Mouse (Mus musculus) heart, embryonic 13.5 days (tissue): Measurements from ENCODE around the gene Myo1d. TPM values are rescaled to one million over a fixed set of nuclear protein-coding genes. Genes with fewer than 3 reads are reported as not detected.

Experiments used
- ATAC-seq: fragments of 200-750 bp; cut with Nextera tagmentation; 2 replicates; pipeline ENCODE4 v1.8.0; 2017; ENCODE audit warnings: moderate TSS enrichment; ENCODE audit not compliant: insufficient number of reproducible peaks, low FRiP score, low TSS enrichment; ENCODE audit errors: extremely low read depth
- H3K27ac ChIP-seq: fragments of 300-500 bp; sonication (generic); replicated peaks from 2 replicates; pipeline ENCODE4 v1.5.1; 2015; ENCODE audit warnings: moderate library complexity, mild to moderate bottlenecking, inconsistent platforms
- H3K27me3 ChIP-seq: fragments of 300-500 bp; sonication (generic); replicated peaks from 2 replicates; pipeline ENCODE4 v1.6.1; 2015; ENCODE audit warnings: mild to moderate bottlenecking, inconsistent platforms
- H3K36me3 ChIP-seq: fragments of 300-500 bp; sonication (generic); 2 replicates; pipeline ENCODE4 v1.6.1; 2015; ENCODE audit warnings: mild to moderate bottlenecking, inconsistent platforms
- H3K4me1 ChIP-seq: fragments of 300-500 bp; sonication (generic); 2 replicates; pipeline ENCODE4 v1.6.1; 2015; ENCODE audit warnings: inconsistent platforms
- H3K4me2 ChIP-seq: fragments of 300-500 bp; sonication (generic); 2 replicates; pipeline ENCODE4 v1.6.1; 2015; ENCODE audit warnings: inconsistent platforms, mild to moderate bottlenecking, moderate library complexity
- H3K4me3 ChIP-seq: fragments of 300-500 bp; sonication (generic); 2 replicates; pipeline ENCODE4 v1.5.1; 2015; ENCODE audit warnings: moderate library complexity, mild to moderate bottlenecking, inconsistent platforms
- H3K9ac ChIP-seq: fragments of 300-500 bp; sonication (generic); 2 replicates; pipeline ENCODE4 v1.6.1; 2015; ENCODE audit warnings: inconsistent platforms, mild to moderate bottlenecking, moderate library complexity
- H3K9me3 ChIP-seq: fragments of 300-500 bp; sonication (generic); 2 replicates; pipeline ENCODE4 v1.6.1; 2016; ENCODE audit warnings: inconsistent platforms
- WGBS: fragments of 180-500 bp; shearing (Covaris S2); methylation state at CpG from one replicate; pipeline ENCODE4 v1.1.7; 2015; ENCODE audit warnings: mixed read lengths; 5-methylcytosine and 5-hydroxymethylcytosine counted together
- polyA plus RNA-seq: library from polyadenylated mRNA; unstranded; fragments of >200 nt; fragmentation: Nextera tagmentation; extraction: Ambion mirVana; gene quantifications from 2 replicates; pipeline ENCODE4 v1.2.1, GENCODE M21; 2015

Gene Myo1d
- polyA plus RNA-seq, 1 experiment from 2014 or later, result 9.1 TPM

DNA sequence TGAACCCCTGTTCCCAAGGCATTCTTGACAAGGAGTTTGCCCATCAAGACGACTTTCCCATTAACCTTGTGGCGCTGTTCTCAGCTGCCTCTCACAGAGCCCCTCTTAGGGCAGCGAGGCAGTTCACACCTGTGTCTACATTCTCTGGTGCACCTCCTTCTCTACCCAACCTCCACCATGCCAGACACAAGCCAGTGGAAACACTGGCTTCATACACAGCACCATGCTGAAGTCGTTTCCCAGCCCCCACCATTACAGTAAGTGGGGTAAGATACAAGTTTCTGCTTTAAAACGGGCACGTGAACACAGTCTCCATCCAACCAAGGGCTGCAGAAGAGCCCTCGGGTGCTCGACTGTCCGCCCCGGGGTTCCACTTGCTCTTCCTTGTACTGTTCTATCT is 269.7 kb downstream of the Myo1d start:
- no peak overlapping the region for H3K4me3 ChIP-seq
- H3K27me3 ChIP-seq, result no peaks in the 10 kb centered on the region
- H3K9ac ChIP-seq, result no peak overlapping the region
- H3K9me3 ChIP-seq, result no peaks in the 10 kb centered on the region
- no peak overlapping the region for H3K4me2 ChIP-seq
- no peak for ATAC-seq
- no peaks in the 10 kb centered on the region for H3K36me3 ChIP-seq
- H3K27ac ChIP-seq, result no peak overlapping the region
- H3K4me1 ChIP-seq, result peaks cover 17% of the 10 kb centered on the region
- 79% methylated on average over 10 of the region's 10 CpGs for WGBS

DNA sequence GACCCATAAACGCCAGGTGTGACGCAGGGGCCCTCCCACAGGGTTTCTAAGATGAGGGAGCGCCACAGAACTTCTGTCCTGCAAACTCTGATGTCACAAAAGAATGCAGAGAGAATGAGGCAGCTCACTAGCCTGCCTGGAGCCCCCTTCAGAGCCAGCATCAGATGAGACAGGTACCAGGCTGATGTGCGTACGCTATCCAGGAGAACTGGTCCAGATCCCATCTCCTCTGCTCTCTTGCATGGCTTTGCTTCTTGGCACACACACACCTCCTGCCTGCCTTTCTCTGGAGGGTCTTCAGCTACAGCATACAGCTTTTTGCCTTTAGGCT is 270.7 kb downstream of the Myo1d start:
- H3K4me3 ChIP-seq, result peak overlapping the region; percentile 25; the same call in 1 of the 2 replicates
- WGBS, result 46% methylated on average over 5 of the region's 5 CpGs
- peak overlapping the region; percentile 60 for H3K9ac ChIP-seq

DNA sequence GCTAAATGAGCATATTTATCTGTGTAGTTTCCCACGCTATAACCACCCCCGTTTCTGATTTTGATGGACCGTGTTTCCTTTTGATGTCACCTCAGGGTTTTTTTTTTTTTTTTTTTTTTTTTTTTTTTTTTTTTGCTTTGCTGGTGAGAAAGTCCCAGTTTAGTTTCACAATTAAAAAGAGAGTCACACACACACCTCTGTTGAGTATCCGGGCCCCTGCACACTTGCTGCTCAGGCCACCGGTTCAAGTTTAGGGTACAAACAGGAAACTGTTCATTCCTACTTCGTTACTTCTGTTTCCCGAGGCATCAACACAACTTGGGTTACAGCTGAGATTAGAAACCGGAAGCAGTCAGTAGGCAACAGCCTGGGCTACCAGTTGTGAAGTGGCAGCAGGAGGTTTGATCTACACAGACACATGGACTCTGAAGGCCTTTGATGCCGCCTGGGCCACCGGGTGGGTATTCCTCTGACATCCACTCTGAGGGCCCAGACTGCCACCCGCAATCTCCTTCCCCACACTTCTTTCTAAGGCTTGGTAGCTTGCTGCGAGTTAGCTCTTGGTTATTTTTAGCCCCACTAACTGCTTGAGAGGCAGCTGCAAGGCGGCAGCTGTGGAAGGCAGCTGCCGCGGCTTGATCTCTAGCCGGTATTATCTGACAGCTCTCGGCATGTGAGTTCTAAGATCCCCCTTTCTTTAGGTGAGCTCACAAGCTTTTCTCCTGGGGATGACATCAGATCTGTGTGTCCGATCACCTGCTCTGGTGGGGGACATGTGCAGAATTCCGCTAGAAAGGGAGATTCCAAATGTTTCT is 271.3 kb downstream of the Myo1d start:
- Histone ChIP-seq H3K36me3 (no peaks in the 10 kb centered on the region), H3K27me3 (no peaks in the 10 kb centered on the region), H3K9me3 (no peaks in the 10 kb centered on the region), H3K4me3 (peak overlapping the region; percentile 25), H3K9ac (peak overlapping the region; percentile 60), H3K4me2 (peak overlapping the region; percentile 59), H3K4me1 (peaks cover 32% of the 10 kb centered on the region), H3K27ac (peak overlapping the region; percentile 71)
- ATAC-seq, result no peak
- WGBS, result 19% methylated on average over 19 of the region's 19 CpGs

More for the DNA sequence above, 270.7 kb downstream of the Myo1d start:
- ATAC-seq, result no peak
- H3K4me1 ChIP-seq, result peaks cover 27% of the 10 kb centered on the region
- no peaks in the 10 kb centered on the region for H3K9me3 ChIP-seq
- H3K27ac ChIP-seq, result peak overlapping the region; percentile 71
- H3K4me2 ChIP-seq, result peak overlapping the region; percentile 59
- H3K36me3 ChIP-seq, result no peaks in the 10 kb centered on the region
- no peaks in the 10 kb centered on the region for H3K27me3 ChIP-seq

DNA sequence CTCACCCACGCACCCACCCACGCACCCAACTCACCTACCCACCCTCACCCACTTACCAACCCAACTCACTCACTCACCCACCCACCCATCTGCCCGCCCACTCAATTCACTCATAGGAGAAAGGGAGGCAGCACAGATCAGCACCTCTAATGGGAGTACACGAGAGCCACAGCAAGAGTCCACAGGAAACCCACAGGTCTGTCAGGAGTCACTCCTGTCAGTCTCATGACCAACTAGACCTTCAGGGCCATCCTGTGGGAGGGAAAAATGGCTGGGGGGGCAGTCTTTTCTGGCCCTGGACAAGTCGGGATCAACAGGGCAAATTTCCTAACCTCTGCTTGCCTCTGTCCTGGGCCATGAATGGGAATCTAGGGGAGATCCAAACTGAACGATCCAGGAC is 272.0 kb downstream of the Myo1d start:
- Histone ChIP-seq H3K4me3 (no peak overlapping the region), H3K9ac (no peak overlapping the region), H3K9me3 (no peaks in the 10 kb centered on the region), H3K36me3 (no peaks in the 10 kb centered on the region), H3K27ac (no peak overlapping the region), H3K27me3 (no peaks in the 10 kb centered on the region), H3K4me2 (no peak overlapping the region), H3K4me1 (peaks cover 32% of the 10 kb centered on the region)
- 82% methylated on average over 6 of the region's 6 CpGs for WGBS
- no peak for ATAC-seq

DNA sequence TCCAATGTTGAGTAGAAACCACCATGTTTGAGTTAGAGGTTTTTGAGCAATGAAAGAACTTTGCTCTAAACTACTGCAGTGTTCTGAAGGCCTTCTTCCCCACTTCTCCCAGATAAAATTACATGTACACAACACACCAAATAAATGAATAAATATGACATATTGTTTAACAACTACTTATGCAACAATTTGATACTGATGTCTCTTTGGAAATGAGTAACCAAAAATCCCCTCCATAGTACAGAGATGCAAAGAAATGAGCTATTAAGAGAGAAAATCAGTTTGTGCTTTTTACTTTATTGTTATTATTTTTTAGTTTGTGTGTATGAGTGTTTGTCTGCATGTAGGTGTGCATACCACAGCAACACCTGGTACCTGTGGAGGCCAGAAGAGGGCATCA is 273.3 kb downstream of the Myo1d start:
- no peak for ATAC-seq
- no peak overlapping the region for H3K4me3 ChIP-seq

DNA sequence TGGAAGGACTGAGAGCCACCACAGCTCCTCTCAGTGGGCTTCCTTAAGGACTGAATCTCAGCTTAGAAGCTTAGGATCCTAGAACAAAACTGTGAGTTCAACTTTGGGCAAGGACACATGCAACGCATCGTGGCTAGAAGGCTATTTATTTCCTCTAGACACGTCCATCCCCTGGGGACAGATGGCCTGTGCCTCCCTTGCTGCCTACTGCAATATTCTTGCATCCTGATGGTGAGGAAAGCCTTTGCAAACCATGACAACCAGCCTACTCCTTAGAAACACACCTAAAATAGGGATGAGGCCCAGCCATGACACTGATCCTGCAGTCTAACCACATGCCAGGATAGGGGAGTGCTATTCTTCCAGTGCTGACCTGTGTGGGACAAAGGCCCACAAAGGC is 274.2 kb downstream of the Myo1d start:
- H3K4me3 ChIP-seq, result no peak overlapping the region
- H3K4me2 ChIP-seq, result no peak overlapping the region
- no peak for ATAC-seq
- WGBS, result 79% methylated on average over 3 of the region's 3 CpGs
- no peaks in the 10 kb centered on the region for H3K36me3 ChIP-seq
- no peaks in the 10 kb centered on the region for H3K27me3 ChIP-seq
- no peak overlapping the region for H3K27ac ChIP-seq
- H3K9me3 ChIP-seq, result no peaks in the 10 kb centered on the region
- H3K9ac ChIP-seq, result no peak overlapping the region
- peaks cover 32% of the 10 kb centered on the region for H3K4me1 ChIP-seq

More for the DNA sequence above, 273.3 kb downstream of the Myo1d start:
- no peaks in the 10 kb centered on the region for H3K27me3 ChIP-seq
- H3K36me3 ChIP-seq, result no peaks in the 10 kb centered on the region
- peaks cover 32% of the 10 kb centered on the region for H3K4me1 ChIP-seq
- no peak overlapping the region for H3K9ac ChIP-seq
- H3K27ac ChIP-seq, result no peak overlapping the region
- H3K4me2 ChIP-seq, result no peak overlapping the region
- no peaks in the 10 kb centered on the region for H3K9me3 ChIP-seq

DNA sequence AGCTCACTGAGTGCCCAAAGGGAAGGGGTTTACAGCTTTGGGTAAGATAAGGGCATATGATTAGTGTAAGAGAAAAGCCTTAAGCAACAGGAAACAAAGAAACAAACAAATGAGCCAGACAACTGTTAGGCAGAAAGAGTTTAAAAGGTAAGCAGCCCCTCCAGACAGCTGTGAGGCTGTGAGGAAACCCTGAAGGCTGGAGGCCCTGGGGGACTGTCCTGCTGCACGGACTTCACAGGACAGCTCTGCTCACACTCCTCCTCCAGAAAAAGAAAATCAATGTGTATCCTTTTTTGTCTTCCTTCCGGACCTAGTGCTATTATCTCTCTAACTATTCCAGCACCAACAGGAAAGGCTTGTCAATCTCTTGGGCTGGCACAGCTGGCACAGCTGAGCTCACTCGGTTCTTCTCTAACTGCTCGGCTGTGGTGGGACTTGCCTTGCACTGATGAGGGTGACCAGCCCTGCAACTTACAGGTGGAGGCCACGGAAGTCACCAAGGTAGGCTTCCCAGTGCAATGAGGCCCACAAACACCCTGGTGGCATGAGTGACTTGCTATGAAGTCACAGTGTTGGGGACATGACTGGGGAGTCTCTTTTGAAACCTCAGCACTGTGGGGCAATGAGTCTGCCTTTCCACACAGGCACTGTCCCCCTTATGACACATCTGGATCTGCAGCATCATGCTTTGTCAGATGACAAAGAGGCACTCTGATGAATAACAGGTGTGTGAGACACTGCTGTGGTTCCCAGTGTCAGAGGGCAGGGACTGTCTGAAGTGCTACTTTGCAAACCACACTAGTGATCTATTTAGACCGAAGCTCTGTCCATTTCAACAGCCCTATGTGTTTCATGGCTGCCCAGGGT is 275.1 kb downstream of the Myo1d start:
- 40% methylated on average over 6 of the region's 6 CpGs for WGBS
- peak overlapping the region; percentile 24; the same call in 1 of the 2 replicates for H3K9ac ChIP-seq

DNA sequence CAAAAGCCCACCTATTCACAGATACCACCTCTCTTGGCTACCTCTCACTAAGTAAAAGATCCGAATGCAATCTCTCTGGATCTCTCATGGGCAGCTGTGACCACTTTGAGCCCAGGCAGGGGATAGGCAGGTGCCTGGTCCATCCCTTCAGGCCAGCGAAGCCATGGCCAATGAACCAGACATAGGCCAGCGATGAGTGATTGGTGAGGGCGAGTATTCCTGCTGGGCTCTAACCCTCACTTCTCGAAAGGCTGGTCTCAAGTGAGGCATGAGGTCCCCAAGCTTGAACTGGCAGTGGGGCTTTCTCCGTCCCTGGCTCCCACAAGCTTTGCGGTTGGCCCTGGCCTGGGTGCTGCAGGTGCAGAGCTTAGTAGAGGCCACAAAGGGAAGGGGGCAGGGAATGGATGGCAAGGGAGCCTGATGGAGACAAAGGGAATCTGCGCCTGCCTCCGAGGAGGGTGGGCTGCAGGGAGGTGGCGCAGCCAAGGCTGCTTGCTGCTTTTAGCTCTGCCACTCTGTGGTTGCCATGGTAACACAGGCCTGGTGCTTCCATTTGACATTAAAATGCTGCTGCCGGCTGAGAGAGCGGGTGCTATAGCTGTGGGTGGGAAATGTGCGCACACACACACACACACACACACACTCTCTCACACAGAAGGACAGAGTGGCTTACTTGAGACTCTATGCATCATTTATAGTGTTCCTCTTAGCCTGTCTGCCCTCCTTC is 275.9 kb downstream of the Myo1d start:
- Histone ChIP-seq H3K27ac (no peak overlapping the region), H3K9ac (peak overlapping the region; percentile 24; the same call in 1 of the 2 replicates), H3K27me3 (no peaks in the 10 kb centered on the region), H3K4me3 (no peak overlapping the region), H3K9me3 (no peaks in the 10 kb centered on the region), H3K4me1 (peaks cover 37% of the 10 kb centered on the region), H3K4me2 (no peak overlapping the region), H3K36me3 (no peaks in the 10 kb centered on the region)
- 47% methylated on average over 13 of the region's 13 CpGs for WGBS
- no peak for ATAC-seq

More for the DNA sequence above, 275.1 kb downstream of the Myo1d start:
- Histone ChIP-seq H3K4me3 (no peak overlapping the region), H3K27ac (no peak overlapping the region), H3K9me3 (no peaks in the 10 kb centered on the region), H3K4me2 (no peak overlapping the region), H3K27me3 (no peaks in the 10 kb centered on the region), H3K4me1 (peaks cover 35% of the 10 kb centered on the region), H3K36me3 (no peaks in the 10 kb centered on the region)
- no peak for ATAC-seq

DNA sequence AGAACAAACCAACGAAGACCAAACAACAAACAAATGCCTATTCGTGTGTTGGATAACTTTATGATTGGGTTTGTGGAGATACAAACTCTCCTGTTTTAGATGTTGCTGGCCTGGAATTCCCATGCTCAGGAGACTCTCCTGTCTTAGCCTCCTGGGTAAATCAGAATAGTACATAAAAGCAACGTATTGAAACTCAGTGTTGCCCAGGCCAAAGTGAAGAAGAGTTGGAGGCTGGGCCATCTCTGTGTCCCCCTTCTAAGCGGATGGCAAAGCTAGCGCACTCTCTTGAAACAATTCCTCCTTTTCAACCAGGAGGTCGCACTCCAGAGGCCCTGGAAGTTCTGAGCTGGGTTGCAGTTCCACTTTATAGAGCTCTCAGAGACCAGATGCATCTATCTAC is 276.5 kb downstream of the Myo1d start:
- Histone ChIP-seq H3K36me3 (no peaks in the 10 kb centered on the region), H3K9me3 (no peaks in the 10 kb centered on the region), H3K27ac (no peak overlapping the region), H3K4me3 (no peak overlapping the region), H3K27me3 (no peaks in the 10 kb centered on the region), H3K9ac (no peak overlapping the region), H3K4me2 (no peak overlapping the region), H3K4me1 (peaks cover 37% of the 10 kb centered on the region)
- WGBS, result 85% methylated on average over 6 of the region's 6 CpGs
- ATAC-seq, result no peak

DNA sequence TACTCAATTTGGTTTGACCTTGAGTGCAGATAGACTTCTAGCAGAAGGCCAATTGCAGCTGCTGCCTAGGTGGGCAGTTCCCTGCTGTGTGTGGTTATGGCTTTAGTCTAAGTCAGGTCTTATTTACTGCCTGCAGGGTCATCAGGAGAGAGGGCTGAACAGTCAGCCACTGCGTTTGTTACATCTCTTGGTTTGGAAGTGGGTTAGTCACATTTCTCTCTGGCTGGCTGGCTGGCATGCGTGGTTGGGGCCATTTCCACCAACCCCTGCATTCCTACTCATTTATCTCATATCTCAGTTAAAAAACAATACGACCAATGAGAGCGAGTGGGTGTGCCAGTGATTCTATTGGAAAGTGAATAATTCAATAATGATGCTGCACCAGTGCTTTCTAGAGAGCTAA is 280.3 kb downstream of the Myo1d start:
- 62% methylated on average over 4 of the region's 4 CpGs for WGBS
- Histone ChIP-seq H3K4me2 (peak overlapping the region; percentile 44; the same call in 1 of the 2 replicates), H3K9me3 (no peaks in the 10 kb centered on the region), H3K27me3 (no peaks in the 10 kb centered on the region), H3K36me3 (no peaks in the 10 kb centered on the region), H3K9ac (no peak overlapping the region), H3K4me1 (peaks cover 48% of the 10 kb centered on the region), H3K4me3 (no peak overlapping the region), H3K27ac (peak overlapping the region; percentile 46)
- no peak for ATAC-seq
